Mouse (Mus musculus) thymus, postnatal 36 days (tissue): ENCODE results near the gene Smarcb1.
A peak's percentile ranks its signal among the peaks of the same experiment; 100 is the strongest.

Source experiments
- DNase-seq, 2 experiments: peaks; one replicate each; pipeline ENCODE4 v3.0.0; 2022; ENCODE audit warnings: mixed read lengths in 2 of 2

Smarcb1 gene

DNA sequence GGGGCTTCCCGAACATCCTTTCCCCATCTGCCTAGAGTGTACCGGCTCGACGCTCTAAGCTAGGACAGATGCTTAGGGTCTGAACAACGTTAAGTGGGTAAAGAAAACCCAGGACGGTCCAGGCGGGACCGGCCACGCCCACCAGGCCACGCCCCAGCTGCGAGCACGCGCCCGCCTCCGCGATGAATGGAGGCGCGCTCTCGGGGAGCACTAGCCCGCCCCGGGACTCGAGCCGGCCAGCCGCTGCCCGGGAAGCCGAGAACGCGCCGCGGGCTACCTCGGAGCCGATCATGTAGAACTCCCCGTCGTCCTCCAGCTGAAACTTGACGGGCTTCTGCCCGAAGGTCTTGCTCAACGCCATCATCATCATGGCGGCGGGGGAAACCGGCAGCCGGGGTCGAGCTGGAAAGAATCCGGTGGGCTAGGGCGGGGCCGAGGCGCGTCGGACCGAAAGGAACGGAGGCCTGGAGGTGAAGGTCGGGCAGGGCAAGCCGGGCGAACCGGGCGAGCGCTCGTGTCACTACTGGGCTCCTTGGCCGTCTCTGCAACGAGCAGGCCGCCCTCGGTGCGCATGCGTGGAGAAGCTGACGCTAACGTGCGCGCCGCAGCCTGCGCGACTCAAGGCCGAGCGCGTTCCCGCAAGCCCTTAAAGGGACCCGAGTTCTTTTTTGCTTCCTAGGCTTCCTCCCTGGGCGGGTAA, at the start of gene Smarcb1:
Gene Smarcb1, minus strand, starts transcription at position 592 of the 700 bp plus-strand sequence.
- peak; percentile 91 to 94 for DNase-seq

DNA sequence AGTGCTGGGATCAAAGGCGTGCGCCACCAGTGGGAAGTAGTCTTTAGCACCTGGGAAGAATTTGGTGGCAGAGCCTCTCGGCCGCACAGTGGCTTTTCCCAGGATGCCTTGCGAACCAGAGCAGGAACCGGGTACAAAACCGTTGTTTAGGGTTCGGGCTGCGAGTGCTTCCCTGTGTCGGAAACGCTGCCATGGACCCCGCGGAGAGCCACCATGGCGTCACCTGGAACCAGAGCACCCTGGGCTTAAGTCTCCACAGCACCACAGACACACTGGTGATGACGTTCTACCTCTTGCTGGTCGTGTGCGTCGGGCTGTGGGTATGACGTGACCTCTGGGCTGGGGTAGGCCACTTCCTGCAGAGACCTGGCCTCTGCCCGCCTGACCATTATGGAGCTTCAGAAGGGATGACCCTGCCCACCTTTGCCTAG, 33.0 kb upstream of the Smarcb1 start, which contains the start of gene Gm5134:
Gene Gm5134, plus strand, starts transcription at position 134 of the 431 bp plus-strand sequence.
- DNase-seq = peak; percentile 40 to 45

DNA sequence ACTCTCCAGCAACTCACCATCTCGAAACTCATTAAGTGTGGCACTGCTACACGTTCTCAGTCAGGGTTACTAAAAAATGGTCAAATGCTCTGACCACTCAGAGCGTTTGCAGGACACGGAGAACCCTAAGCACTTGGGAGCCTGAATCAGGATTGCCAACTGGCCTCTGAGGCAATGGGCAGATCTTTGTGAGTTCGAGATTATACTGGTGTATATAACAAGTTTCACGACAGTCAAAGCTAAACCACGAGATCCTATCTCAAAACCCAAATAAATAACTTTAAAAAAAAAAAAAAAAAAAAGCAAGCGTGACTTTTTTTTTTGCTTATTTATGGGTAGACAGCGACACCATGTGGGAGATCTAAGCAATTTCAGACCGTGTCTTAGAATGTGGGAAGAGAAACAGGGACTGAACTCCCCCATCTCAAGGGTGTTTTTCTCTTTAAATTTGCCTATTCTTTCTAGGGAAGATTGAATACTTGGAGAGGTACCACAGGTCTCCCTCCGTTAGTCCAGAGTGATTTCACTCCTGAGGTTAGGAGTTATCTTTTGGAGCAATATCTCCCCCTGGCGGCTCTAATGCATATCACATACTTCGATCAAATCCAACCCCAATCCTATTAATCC, 30.1 kb upstream of the Smarcb1 start:
- DNase-seq = peak in 1 of 2 experiments; percentile 33

DNA sequence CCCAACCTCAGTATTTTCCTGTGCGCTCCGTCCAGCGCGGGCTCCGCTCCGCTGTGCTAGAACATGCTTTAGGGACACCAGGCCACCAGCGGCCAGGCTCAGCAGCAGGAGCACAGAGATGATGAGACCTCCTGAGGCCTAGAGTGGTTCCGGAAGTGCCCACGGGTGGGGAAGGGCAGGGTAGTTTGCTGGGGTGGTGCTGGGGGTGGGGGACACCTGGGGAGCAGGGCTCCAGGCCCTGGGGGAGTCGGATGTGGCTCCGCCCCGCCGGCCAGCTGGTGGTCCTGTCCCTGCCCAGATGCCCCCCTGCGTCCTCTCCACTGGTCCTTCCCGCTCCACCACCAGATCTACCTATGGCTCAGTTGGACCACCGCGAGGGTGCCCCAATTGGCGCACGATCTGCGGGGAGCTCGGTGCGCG, 29.4 kb upstream of the Smarcb1 start:
- peak; percentile 32 to 50 for DNase-seq

DNA sequence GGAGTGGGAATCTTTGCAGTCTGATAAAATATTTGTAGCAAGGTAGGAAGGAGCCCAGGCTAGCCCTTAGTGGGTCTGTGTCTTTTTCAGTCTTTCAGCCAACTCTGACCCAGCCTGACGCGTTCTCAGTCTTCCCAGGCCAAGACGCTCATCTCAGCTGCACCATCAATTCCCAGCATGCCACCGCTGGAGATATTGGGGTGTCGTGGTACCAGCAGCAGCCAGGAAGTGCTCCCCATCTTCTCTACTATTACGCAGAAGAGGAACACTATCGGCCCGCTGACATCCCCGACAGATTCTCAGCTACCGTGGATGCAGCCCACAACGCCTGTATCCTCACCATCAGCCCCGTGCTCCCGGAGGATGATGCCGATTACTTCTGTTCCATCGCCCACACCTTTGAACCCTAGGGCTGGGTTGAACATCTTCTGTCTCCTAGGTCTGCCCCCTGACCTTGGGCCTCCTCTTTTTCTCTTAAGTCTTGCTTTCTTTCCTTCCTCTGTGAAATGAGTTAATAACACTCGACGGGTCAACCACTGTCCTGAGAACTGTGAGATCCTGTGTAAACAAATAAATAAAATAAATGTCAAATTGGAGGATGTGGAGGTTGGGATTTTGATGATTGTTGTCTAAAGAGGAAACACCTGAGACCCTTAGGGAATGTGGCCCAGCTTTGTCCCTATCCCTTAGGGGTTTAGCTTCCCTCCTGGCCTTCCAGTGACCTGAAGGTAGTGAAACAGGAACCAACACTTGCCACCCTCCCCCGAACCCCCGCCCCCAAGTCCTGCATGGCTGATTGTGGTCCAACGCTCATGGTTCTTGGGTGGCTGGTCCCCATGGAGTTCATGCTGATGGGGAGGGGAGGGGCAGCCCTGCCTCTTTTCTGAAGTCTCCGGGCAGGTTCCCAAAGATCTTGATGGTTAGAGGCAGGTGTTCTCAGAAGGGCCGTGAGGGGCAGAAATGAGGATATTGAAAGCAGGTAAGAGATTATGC, 27.9 kb upstream of the Smarcb1 start:
- DNase-seq = no peak

DNA sequence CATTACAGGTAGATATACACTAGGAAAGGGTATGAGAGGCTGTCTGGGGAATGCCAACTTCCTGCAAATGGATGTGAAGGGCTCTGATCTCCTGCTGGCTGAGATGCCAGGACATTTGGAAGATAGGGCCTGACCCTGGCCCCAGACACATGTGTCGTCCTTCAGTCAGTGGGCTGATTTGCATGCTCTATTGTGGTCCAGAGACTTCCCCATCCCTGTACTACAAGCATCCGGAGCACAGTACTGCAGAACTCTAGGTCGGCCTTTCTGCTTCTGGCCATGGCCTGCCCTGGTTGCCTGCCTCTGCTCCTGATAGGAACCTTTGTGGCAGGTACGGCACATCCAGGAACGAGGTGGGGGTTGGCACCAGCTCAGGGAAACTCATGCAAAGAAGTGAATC, 26.7 kb upstream of the Smarcb1 start:
- no peak for DNase-seq

DNA sequence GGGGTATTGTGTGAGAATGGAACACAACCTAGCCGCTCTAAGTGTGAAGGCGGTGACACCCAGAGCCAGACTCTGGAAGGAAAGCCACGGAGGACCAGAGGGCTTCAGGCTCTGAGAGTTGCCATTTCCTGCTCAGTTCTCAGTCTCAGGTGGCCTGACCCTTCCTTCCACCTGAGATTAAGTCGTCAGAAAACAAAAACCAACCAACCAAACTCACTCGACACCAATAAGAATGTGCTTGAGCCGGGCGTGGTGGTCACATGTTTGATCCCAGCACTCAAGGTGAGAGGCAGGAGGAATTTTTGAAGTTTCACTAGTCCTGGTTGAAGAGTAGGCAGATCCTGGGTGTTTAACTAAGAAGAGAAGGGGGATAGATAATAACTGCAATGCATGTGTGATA, 24.5 kb upstream of the Smarcb1 start:
- DNase-seq = no peak

DNA sequence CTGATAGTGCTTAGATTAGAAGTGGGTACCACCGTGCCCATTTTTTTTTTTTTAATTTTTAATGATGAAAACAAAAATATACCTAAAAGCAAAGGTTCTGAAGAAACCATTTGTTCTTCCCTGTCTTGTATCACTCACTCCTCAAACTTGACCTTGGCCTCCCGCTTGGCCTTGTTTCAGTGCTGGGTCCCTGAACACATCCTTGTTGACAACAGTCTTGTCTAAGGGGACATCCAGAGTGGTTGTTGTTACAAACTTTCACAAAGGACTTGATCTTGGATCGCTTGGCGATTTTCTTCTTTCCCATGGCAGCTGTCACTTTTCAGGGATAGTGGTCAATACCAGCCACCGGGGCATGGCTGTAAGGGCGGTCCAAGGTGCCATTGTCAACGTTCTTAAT, 23.8 kb upstream of the Smarcb1 start:
- no peak for DNase-seq

DNA sequence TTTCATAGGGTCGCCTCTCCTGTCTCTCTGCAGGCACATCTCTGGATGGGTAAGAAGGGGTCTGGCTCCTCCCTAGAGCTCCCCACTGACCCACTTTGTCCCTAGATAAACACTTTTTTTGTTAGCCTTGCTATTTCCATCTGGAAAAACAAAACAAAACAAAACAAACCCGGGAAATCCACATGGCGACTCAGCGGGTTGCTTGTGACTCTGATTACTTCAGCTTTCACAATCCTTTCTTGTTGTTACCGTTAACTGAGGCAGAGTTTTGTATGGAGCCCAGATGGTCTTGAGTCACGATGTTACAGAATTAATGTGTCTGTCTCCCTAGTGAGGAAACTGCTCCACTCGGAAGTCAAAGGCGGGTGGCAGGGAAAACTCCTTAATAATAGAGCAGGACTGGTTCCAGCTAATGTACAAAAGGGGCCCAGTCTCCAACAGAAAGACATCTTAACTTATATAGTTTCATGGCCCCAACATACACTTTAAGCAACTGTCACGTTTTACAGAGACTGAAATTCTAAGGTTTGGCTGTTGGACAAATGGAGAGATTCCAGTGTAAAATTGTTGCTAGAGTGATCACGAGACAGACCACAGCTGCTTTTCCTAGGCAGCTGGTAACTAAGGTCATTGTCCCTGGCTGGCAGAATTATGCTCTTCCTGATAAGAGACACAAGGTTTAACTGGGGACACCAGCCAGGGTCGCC, 22.8 kb upstream of the Smarcb1 start:
- DNase-seq = no peak

DNA sequence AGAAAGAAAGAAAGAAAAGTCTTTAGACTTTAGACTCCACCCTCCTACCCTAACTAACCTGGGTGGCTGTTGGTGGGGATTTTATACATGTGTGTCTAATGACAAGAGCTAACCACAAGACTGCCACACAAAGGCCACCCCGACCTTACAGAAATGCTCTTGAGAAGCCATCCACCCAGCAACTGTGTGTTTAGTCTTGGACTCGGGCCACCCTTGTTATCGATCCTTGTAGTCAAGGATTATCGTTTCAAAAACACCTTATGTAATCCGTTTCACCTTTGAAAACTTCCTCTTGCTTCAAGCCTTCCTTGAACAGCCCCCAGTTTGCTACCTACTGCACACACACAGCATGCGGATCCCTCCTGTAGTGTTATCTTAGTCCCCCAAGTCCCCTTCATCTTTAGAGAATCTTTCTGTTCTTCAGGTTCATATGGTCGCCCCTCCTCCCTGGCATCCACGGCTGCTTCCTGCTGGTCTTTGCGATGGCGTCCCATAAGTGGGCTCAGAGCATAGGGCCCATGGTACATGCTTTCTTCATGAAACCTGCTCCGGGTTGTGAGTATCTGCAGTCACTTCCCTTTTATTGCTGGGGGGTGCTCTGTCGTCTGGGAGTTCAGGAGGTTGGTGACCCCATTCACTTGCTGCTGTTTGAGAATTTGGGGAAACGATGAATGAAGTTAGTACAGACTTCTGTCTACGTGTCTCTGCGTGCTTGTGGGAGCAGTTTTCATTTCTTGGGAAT, 21.5 kb upstream of the Smarcb1 start, which contains the start of gene Vpreb3:
Gene Vpreb3, plus strand, starts transcription at position 322 of the 742 bp plus-strand sequence.
- DNase-seq = no peak

DNA sequence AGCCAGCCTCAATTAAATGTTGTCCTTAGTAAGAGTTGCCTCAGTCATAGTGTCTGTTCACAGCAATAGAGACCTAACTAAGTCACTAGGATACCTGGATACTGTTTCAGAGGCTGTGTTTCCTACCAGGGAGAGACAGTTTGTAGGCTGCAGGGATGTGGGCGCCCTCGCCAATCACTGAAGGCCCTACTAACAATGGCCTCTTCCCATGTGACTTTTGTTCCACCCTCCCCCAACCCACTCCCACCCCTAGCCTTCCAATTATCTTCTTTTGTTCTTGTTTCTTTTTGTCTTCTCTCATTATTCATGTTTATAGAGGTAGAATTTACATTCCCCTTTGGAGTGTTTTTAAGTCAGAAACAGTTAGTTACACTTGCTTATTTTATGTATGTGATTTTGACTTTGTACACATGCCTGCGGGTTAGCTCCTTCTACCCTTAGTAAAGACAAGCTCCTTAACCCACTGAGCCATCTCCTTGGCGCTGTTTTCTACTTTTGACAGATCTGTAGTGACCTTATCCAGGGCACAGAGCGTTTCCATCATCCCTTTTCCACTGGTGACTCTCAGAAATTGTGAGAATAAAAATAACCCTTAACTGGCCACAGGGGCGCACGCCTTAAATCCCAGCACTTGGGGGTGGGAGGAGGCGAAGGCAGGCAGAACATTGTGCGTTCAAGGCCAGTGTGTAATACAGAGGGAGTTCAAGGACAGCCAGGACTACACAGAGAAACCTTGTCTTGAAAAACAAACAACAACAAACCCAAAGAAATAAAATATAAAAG, 19.8 kb upstream of the Smarcb1 start:
- no peak for DNase-seq

DNA sequence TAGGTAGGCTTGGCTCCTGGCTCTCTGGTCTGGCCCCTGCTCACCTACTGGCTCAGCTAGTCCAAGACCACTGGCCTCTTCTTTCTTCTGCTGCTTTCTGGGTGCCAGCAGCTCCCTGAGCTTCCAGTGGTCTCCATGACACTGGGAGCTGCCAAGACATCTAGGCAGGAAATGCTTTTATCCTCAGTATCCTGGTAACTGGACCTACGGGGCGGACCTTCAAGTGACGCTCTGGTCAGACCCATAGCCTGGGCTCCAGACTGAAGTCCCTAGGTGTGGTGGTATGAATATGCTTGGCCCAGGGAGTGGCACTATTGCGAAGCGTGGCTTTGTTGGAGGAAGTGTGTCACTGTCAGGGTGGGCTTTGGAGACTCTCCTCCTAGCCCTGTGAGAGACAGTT, 19.1 kb upstream of the Smarcb1 start, which contains the start of gene Gm867:
Gene Gm867, minus strand, starts transcription at position 153 of the 400 bp plus-strand sequence.
- no peak for DNase-seq

DNA sequence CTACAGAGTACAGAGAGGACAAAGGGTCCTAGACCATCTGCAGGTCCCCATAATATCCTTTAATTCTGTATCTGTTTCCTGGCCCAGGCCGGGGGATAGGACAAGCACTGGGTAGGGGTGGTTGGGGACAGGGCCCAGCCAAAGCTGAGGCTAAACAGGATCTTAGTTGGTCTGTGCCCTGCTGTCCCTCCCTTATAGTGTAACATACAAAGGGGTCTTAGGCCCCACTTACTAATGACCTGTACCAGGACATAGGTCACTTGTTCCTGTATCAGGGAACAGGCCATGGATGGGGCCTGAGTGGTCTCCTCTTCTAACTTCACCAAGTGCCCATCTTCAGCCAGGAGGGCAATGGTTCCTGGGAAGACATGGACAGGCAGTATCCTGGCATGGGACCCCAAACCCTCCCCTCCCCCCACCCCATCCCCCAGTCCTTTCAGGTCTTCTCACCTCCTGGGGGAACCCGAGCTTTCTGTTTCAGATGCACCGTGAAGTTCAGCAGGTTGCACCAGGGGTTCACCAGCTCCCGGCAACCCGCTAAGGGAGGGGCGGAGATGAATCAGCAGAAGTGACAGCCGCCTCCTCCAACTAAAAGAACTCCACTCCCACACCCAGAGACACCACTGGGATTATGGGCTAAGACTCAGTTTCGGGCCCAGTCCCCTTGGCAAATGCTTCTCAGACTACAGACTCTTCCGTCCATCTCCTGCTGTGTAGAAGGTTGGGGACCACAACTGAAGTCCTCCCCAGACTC, 18.2 kb upstream of the Smarcb1 start:
- DNase-seq = no peak

DNA sequence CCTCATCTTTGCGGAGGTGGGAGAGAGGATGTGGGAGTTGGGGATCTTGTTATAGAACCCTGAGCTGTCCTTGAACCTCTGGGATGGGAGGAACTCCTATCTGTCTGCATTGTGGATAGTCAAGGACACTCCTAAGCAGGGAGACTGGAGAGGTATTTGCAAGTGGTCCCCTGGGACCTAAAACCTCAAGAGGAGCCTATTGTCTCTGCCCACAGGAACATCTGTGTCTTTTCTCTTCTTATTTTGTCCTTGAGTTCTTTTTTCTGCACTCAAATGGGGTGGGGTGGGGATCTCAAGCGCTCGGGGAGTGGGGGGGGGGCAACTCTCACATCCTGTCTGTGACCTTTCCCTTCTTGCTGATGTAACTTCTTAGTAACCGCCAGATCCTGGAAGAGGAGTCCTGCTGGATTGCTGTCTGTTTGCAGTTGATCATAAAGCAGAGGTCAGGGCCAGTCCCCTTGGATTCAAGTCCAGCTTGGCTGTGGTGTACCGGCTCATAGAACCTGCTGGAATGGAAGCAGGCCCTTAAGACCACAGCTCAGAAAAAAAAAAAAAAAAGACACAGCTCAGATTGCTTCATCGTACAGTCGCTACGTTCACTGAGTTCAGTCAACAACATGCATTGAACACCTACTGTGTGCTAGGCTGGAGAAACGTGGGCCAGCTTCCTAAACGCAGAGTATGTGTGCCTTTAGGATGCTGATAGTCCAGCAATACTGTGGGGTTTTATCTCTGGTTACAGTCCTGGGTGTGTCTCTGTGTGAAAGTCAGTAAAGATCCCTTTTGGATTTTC, 16.6 kb upstream of the Smarcb1 start:
- no peak for DNase-seq

DNA sequence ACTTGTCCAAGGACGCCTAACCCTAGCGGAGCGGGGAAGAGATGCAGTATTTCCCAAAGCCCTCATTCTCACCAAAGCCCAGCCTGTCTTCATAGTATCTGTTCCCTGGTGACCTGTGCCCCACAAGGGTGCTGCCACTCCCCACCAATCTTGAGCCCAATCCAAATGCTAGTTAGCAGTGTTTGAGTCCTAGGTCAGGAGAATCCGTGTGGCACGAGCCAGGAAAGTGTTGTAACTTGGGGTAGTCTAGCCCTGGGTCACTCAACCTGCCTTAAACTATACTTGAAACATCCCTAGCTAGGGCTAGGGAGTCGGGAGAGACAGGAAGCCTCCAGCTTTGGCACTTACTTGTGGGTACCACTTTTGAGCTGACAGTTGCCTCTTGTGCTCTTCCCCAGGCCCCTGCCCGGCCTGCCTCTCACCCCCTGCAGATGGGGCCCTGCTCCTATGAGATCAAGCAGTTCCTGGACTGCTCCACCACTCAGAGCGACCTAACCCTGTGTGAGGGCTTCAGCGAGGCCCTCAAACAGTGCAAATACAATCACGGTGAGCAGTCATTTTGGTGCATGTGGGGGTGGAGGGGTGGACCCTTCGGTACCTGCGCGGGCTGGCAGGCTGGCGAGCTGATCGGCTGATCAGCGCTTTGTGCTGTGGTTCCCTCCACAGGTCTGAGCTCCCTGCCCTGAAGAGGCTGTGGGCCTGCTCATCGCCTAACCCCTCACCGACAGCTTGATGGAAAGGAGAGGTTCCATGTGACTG, 15.7 kb upstream of the Smarcb1 start:
- no peak for DNase-seq

DNA sequence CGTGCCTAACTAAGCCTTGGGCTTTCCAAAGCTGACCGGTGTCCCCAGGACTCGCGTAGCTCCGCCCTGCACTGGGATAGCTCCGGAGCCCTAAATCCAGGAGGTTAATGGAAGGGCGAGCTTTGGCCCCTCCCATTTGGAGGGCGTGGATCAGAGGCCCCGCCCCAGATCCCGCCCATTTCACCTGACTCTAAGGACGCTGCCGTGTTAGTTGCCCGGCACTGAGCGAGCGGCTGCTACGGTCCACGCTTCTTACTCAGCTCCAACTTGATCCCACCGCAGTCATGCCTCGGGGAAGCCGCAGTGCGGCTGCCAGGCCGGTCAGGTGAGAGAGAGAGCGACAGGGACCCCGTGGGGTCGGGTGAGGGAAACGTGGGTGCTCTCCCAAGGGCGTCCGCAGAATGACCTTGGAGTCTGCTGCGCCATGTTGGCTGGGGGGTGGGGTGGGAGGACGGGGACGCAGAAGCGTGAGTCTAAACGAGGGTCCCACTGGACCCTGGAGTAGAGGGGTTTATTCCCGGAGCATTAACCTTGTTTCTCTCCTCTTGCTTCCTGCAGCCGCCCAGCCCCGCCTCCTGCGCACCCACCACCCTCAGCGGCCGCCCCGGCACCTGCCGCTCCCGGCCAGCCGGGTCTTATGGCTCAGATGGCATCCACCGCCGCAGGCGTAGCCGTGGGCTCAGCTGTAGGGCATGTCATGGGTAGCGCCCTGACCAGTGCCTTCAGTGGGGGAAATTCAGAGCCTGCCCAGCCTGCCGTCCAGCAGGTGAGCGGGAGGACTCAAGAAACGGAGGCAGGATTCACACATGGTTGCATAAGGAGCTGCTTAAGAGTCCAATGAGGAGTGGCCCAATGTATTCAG, 14.5 kb upstream of the Smarcb1 start, which contains the start of gene Mmp11:
Gene Mmp11, minus strand, starts transcription at position 817 of the 862 bp plus-strand sequence.
- peak; percentile 60 to 65 for DNase-seq

DNA sequence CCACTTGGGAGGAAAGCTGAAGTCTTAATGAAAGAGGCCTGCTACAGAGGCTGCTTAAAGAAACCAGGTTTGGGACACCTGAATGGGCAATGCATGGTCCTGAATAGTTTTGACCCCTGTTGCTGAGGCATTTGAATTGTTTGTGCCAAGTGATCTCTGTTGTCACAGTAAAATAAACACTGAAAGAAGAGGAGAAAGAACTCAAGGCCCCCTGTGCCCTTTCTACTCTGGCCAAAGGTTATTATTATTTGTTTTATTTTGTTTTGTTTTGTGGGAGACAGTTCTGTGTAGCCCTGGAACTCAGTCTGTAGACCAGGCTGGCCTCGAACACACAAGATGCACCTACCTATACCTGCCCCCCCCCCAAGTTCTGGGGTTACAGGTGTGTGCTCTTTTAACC, 13.6 kb upstream of the Smarcb1 start:
- no peak for DNase-seq
